Mouse (Mus musculus) CH12.LX (cell line): ENCODE measurements around the gene Kcnmb3. TPM values are rescaled to one million over a fixed set of nuclear protein-coding genes. Genes with fewer than 3 reads are reported as not detected.

Source experiments
- DNase-seq: peaks from one replicate; pipeline ENCODE4 v3.0.0-alpha.2; 2013; ENCODE audit errors: extremely low read depth
- H3K27ac ChIP-seq: 2 replicates; pipeline ENCODE4 v1.5.1; 2012; ENCODE audit warnings: low read depth, mild to moderate bottlenecking, control low read depth, moderate library complexity; ENCODE audit not compliant: insufficient read depth
- H3K27me3 ChIP-seq: replicated peaks from 2 replicates; pipeline ENCODE3; 2012; ENCODE audit warnings: inconsistent platforms
- H3K36me3 ChIP-seq, 2 experiments: replicated peaks in 1 of 2; 2 replicates each; pipeline versions ENCODE3 to v1.6.1; 2012; ENCODE audit warnings: inconsistent platforms in 1 of 2, low read length in 1 of 2, mild to moderate bottlenecking in 1 of 2, mixed read lengths in 1 of 2, moderate library complexity in 1 of 2; ENCODE audit not compliant: control insufficient read depth in 1 of 2, insufficient read depth in 1 of 2
- H3K4me1 ChIP-seq, 2 experiments: 2 replicates each; pipeline ENCODE4 v1.6.1; 2012; ENCODE audit warnings: inconsistent platforms in 1 of 2, moderate library complexity in 1 of 2; ENCODE audit not compliant: insufficient read depth in 2 of 2, control insufficient read depth in 1 of 2
- H3K4me2 ChIP-seq: 2 replicates; pipeline ENCODE4 v1.6.1; 2012; ENCODE audit warnings: low read depth, mild to moderate bottlenecking, control low read depth; ENCODE audit not compliant: poor library complexity, insufficient read depth, severe bottlenecking
- H3K4me3 ChIP-seq, 3 experiments: fragments of 150-350 bp in 1 of 3; sonication (generic) in 1 of 3; replicated peaks in 1 of 3; 2 replicates each; pipeline versions ENCODE3 to v1.5.1; 2011 to 2012; ENCODE audit warnings: low read depth in 2 of 3, low read length in 2 of 3, mild to moderate bottlenecking in 2 of 3, moderate library complexity in 2 of 3, control low read depth in 1 of 3, improper control_type of control experiment in 1 of 3, inconsistent platforms in 1 of 3, mixed read lengths in 1 of 3; ENCODE audit not compliant: poor library complexity in 1 of 3
- H3K79me2 ChIP-seq: replicated peaks from 2 replicates; pipeline ENCODE4 v1.6.1; 2012; ENCODE audit warnings: mild to moderate bottlenecking, moderate library complexity; ENCODE audit not compliant: control insufficient read depth, poor library complexity, insufficient read depth, severe bottlenecking; ENCODE audit errors: extremely low read depth
- H3K9ac ChIP-seq: 2 replicates; pipeline ENCODE4 v1.6.1; 2012; ENCODE audit warnings: low read depth, mild to moderate bottlenecking, control low read depth, moderate library complexity; ENCODE audit not compliant: insufficient read depth
- H3K9me3 ChIP-seq: replicated peaks from 2 replicates; pipeline ENCODE3; 2012; ENCODE audit warnings: low read length, inconsistent platforms, mixed read lengths
- CHD2 ChIP-seq: IDR thresholded peaks from 2 replicates; pipeline ENCODE4 v1.6.1; 2011; ENCODE audit warnings: low read length, improper control_type of control experiment
- CTCF ChIP-seq, 2 experiments: IDR thresholded peaks in 1 of 2; conservative IDR thresholded peaks in 1 of 2; 2 replicates each; pipeline ENCODE4 v1.5.1; 2011 to 2012; ENCODE audit warnings: low read depth in 2 of 2, low read length in 2 of 2, improper control_type of control experiment in 1 of 2, inconsistent platforms in 1 of 2, mild to moderate bottlenecking in 1 of 2, moderate library complexity in 1 of 2
- E2F4 ChIP-seq: IDR thresholded peaks from 2 replicates; pipeline ENCODE4 v1.6.1; 2011; ENCODE audit warnings: low read depth, low read length, improper control_type of control experiment; ENCODE audit not compliant: insufficient replicate concordance
- ELF1 ChIP-seq: IDR thresholded peaks from 2 replicates; pipeline ENCODE4 v1.6.1; 2014; ENCODE audit warnings: low read depth, mild to moderate bottlenecking, inconsistent platforms, low read length, improper control_type of control experiment
- EP300 ChIP-seq: IDR thresholded peaks from 2 replicates; pipeline ENCODE4 v1.6.1; 2011; ENCODE audit warnings: low read length, improper control_type of control experiment
- ETS1 ChIP-seq: conservative IDR thresholded peaks from 2 replicates; pipeline ENCODE4 v1.6.1; 2012; ENCODE audit warnings: low read depth, mild to moderate bottlenecking, inconsistent platforms, low read length, improper control_type of control experiment, moderate library complexity
- GABPA ChIP-seq: IDR thresholded peaks from 2 replicates; pipeline ENCODE4 v1.6.1; 2012; ENCODE audit warnings: low read depth, low read length, improper control_type of control experiment, inconsistent platforms; ENCODE audit not compliant: insufficient replicate concordance
- IRF4 ChIP-seq: IDR thresholded peaks from 2 replicates; pipeline ENCODE4 v1.6.1; 2014; ENCODE audit warnings: low read depth, mild to moderate bottlenecking, inconsistent platforms, low read length, improper control_type of control experiment
- JUND ChIP-seq: conservative IDR thresholded peaks from 2 replicates; pipeline ENCODE4 v1.6.1; 2011; ENCODE audit warnings: low read depth, low read length, improper control_type of control experiment
- MAFK ChIP-seq: IDR thresholded peaks from 2 replicates; pipeline ENCODE4 v1.6.1; 2011; ENCODE audit warnings: low read length, improper control_type of control experiment; ENCODE audit not compliant: insufficient replicate concordance
- MEF2A ChIP-seq: IDR thresholded peaks from 2 replicates; pipeline ENCODE4 v1.6.1; 2014; ENCODE audit warnings: low read depth, mild to moderate bottlenecking, inconsistent platforms, low read length, improper control_type of control experiment, borderline replicate concordance
- MXI1 ChIP-seq: IDR thresholded peaks from 2 replicates; pipeline ENCODE4 v1.6.1; 2011; ENCODE audit warnings: mild to moderate bottlenecking, low read depth, low read length, improper control_type of control experiment
- MYC ChIP-seq: IDR thresholded peaks from 2 replicates; pipeline ENCODE4 v1.6.1; 2011; ENCODE audit warnings: low read depth, mild to moderate bottlenecking, improper control_type of control experiment, low read length
- NELFE ChIP-seq: IDR thresholded peaks from 2 replicates; pipeline ENCODE4 v1.6.1; 2011; ENCODE audit warnings: low read depth, low read length, improper control_type of control experiment
- PAX5 ChIP-seq: IDR thresholded peaks from 2 replicates; pipeline ENCODE4 v1.6.1; 2012; ENCODE audit warnings: low read length, inconsistent platforms, mixed read lengths
- POLR2A ChIP-seq: IDR thresholded peaks from 2 replicates; pipeline ENCODE4 v1.6.1; 2011; ENCODE audit warnings: low read depth, mild to moderate bottlenecking, improper control_type of control experiment, low read length
- RAD21 ChIP-seq: IDR thresholded peaks from 2 replicates; pipeline ENCODE4 v1.6.1; 2011; ENCODE audit warnings: low read depth, mild to moderate bottlenecking, low read length, improper control_type of control experiment, moderate library complexity
- RCOR1 ChIP-seq: conservative IDR thresholded peaks from 2 replicates; pipeline ENCODE4 v1.6.1; 2012; ENCODE audit warnings: low read depth, mild to moderate bottlenecking, inconsistent platforms, low read length, improper control_type of control experiment
- SIN3A ChIP-seq: IDR thresholded peaks from 2 replicates; pipeline ENCODE4 v1.6.1; 2012; ENCODE audit warnings: low read length, improper control_type of control experiment, inconsistent platforms
- SMC3 ChIP-seq: IDR thresholded peaks from 2 replicates; pipeline ENCODE4 v1.6.1; 2011; ENCODE audit warnings: low read depth, low read length, improper control_type of control experiment
- TBP ChIP-seq: conservative IDR thresholded peaks from 2 replicates; pipeline ENCODE4 v1.6.1; 2011; ENCODE audit warnings: low read depth, low read length, improper control_type of control experiment
- TCF12 ChIP-seq: IDR thresholded peaks from 2 replicates; pipeline ENCODE4 v1.6.1; 2014; ENCODE audit warnings: low read depth, mild to moderate bottlenecking, inconsistent platforms, low read length, improper control_type of control experiment
- UBTF ChIP-seq: IDR thresholded peaks from 2 replicates; pipeline ENCODE4 v1.6.1; 2012; ENCODE audit warnings: low read depth, mild to moderate bottlenecking, inconsistent platforms, low read length, improper control_type of control experiment, moderate library complexity
- USF1 ChIP-seq: IDR thresholded peaks from 2 replicates; pipeline ENCODE4 v1.6.1; 2014; ENCODE audit warnings: low read depth, mild to moderate bottlenecking, inconsistent platforms, low read length, improper control_type of control experiment
- USF2 ChIP-seq: conservative IDR thresholded peaks from 2 replicates; pipeline ENCODE4 v1.6.1; 2011; ENCODE audit warnings: low read depth, low read length, improper control_type of control experiment
- ZC3H11A ChIP-seq: IDR thresholded peaks from 2 replicates; pipeline ENCODE4 v1.6.1; 2012; ENCODE audit warnings: low read depth, mild to moderate bottlenecking, inconsistent platforms, low read length, improper control_type of control experiment
- ZKSCAN1 ChIP-seq: IDR thresholded peaks from 2 replicates; pipeline ENCODE4 v1.6.1; 2012; ENCODE audit warnings: low read depth, inconsistent platforms, low read length, improper control_type of control experiment, borderline replicate concordance
- ZMIZ1 ChIP-seq: IDR thresholded peaks from 2 replicates; pipeline ENCODE4 v1.6.1; 2012; ENCODE audit warnings: low read depth, mild to moderate bottlenecking, inconsistent platforms, low read length, improper control_type of control experiment
- ZNF384 ChIP-seq: IDR thresholded peaks from 2 replicates; pipeline ENCODE4 v1.6.1; 2012; ENCODE audit warnings: low read depth, low read length, improper control_type of control experiment, inconsistent platforms
- dilution Hi-C: fragments of 300-500 bp; cut with MboI; formaldehyde crosslinking; loops from 2 replicates; pipeline ENCODE4 v1.14.3; 2020; ENCODE audit warnings: low sequenced_read_pairs; ENCODE audit not compliant: extremely low pct_unique_long_range_greater_than_20kb, extremely low pct_ligation_motif_present
- in situ Hi-C: fragments of 300-500 bp; cut with MboI; formaldehyde crosslinking; loops from 3 replicates; pipeline ENCODE4 v1.14.3; 2019; ENCODE audit warnings: low sequenced_read_pairs, low pct_ligation_motif_present, low pct_unique_long_range_greater_than_20kb, mixed read lengths
- polyA plus RNA-seq: library from polyadenylated mRNA; unstranded; fragments of >175 nt; gene quantifications from 2 replicates; pipeline ENCODE4 v1.2.1, GENCODE M21; 2012; ENCODE audit warnings: low read depth; ENCODE audit not compliant: insufficient read length
- total RNA-seq, 2 experiments: library from RNA; depleted of rRNA; stranded (reverse); fragments of 300-350 nt in 1 of 2; fragments of >200 nt in 1 of 2; gene quantifications; 2 replicates each; pipeline ENCODE4 v1.2.3; 2012 to 2014

The Kcnmb3 gene
- total and polyA plus RNA-seq, 3 experiments: 1.0 to 4.7 (median 2.4) TPM

GRCm38 (mm10) chr3:32495088-32495770 is 3.2 kb upstream of the Kcnmb3 start:
- TF ChIP-seq ZKSCAN1: no peak
- no peak for TF ChIP-seq ETS1
- TF ChIP-seq SMC3: no peak
- no peak for TF ChIP-seq CHD2
- TF ChIP-seq USF2: no peak
- TF ChIP-seq UBTF: no peak
- no peak for TF ChIP-seq RCOR1
- no peak for TF ChIP-seq ZMIZ1
- no peak for TF ChIP-seq E2F4
- no peak for TF ChIP-seq TBP
- no peak for TF ChIP-seq PAX5
- no peaks in the 10 kb centered on the region for H3K79me2 ChIP-seq
- no peak for DNase-seq
- H3K27ac ChIP-seq: no peak overlapping the region
- H3K4me2 ChIP-seq: no peak overlapping the region
- dilution Hi-C loops: no loop called here
- no peaks in the 10 kb centered on the region for H3K27me3 ChIP-seq
- H3K9me3 ChIP-seq: no peaks in the 10 kb centered on the region
- peaks cover 36 to 70% of the 10 kb centered on the region in 2 experiments for H3K4me1 ChIP-seq
- H3K36me3 ChIP-seq: no peaks in the 10 kb centered on the region
- H3K9ac ChIP-seq: no peak overlapping the region
- no peak overlapping the region for H3K4me3 ChIP-seq
- in situ Hi-C loops: loop anchor here (10.0 kb wide), 1 partner anchor 120 kb away; no protein-coding TSS in a partner anchor

DNA sequence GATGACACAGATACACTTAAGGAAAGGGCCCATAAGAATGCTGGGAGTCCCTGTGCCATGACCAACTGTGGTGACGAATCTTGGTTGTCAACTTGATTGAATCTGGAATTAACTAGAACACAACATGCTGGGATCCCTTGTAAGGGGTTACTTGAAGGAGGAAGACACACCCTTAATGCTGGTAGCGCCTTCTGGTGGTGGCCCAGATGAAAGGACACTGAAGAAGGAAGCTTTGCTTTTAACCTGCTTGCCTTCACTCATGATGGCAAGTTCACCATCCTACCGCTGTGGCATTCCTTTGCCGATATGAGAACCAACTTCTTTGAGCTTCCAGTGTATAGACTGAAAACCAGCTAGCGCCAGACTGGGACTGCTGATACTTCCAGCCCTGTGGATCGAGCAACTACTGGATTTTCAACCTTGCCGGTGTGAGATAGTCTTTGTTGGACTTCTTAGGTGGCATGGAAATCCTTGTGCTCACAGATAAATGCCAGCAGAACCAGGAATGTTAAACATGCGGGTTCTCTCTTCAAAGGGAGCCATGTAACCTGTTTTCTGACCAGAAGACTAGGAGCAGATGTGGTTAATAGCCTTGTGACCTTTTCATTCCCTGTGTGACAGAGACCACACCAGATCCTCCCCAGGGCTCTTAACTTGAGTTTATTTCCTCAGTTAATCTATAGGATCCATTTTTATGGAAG is 2.5 kb upstream of the Kcnmb3 start:
- Histone ChIP-seq H3K36me3 (no peaks in the 10 kb centered on the region), H3K27ac (0 out of 2 replicates have a peak overlapping the region, but pooled peaks have one; percentile 1), H3K9ac (peak overlapping the region; percentile 13; the same call in 1 of the 2 replicates), H3K9me3 (no peaks in the 10 kb centered on the region), H3K4me1 (peaks cover 40 to 76% of the 10 kb centered on the region in 2 experiments), H3K4me3 (no peak overlapping the region), H3K4me2 (no peak overlapping the region), H3K27me3 (no peaks in the 10 kb centered on the region), H3K79me2 (no peaks in the 10 kb centered on the region)
- in situ Hi-C loops: loop anchor here (10.0 kb wide), 1 partner anchor 120 kb away; no protein-coding TSS in a partner anchor
- dilution Hi-C loops: no loop called here
- peak; percentile 72 for DNase-seq
- no peak for TF ChIP-seq ZNF384
- TF ChIP-seq ZKSCAN1: no peak
- peak; percentile 50 to 94; a peak in 3 of 4 replicates for TF ChIP-seq CTCF (conservative IDR thresholded peaks at IDR 0.05 in 1 of 2, IDR thresholded peaks at IDR 0.05 in 1 of 2; ENCODE audit: low read depth in 2 of 2, low read length in 2 of 2)
- no peak; the same call in 1 of the 2 replicates for TF ChIP-seq NELFE
- no peak for TF ChIP-seq TCF12
- TF ChIP-seq USF2: no peak
- no peak for TF ChIP-seq ZMIZ1
- TF ChIP-seq E2F4: no peak
- TF ChIP-seq RAD21: peak; percentile 90
- no peak for TF ChIP-seq SIN3A
- no peak for TF ChIP-seq UBTF
- no peak for TF ChIP-seq MEF2A
- TF ChIP-seq SMC3: peak; percentile 98
- TF ChIP-seq TBP: no peak
- 0 out of 2 replicates have a peak, but pooled peaks have one; percentile 26 for TF ChIP-seq IRF4
- 0 out of 2 replicates have a peak, but pooled peaks have one; percentile 25 for TF ChIP-seq JUND
- no peak for TF ChIP-seq USF1
- no peak for TF ChIP-seq MXI1
- TF ChIP-seq MAFK: no peak
- TF ChIP-seq GABPA: no peak
- no peak for TF ChIP-seq MYC
- TF ChIP-seq EP300: no peak
- TF ChIP-seq CHD2: no peak
- no peak for TF ChIP-seq PAX5
- TF ChIP-seq ELF1: peak; percentile 43; the same call in 1 of the 2 replicates
- no peak for TF ChIP-seq POLR2A
- TF ChIP-seq ZC3H11A: peak; percentile 75
